In genomic region chr12:5143224-5143623, GRCm38 (mm10) we compare ENCODE assay signal across 10 mouse cellular contexts.
DNase-seq lines count a peak whose midpoint lies in the region; ATAC-seq and TF ChIP-seq lines count a peak whose summit lies in the region.
"Had no signal": no experiment of that assay in that cellular context is flagged by ENCODE, and none has a peak within 500 bp of the region (broad histone marks: within the 10 kb centered on the region; RNA-seq: fewer than 3 reads in every experiment).

No protein-coding gene starts in this region.

- no peaks in the 10 kb centered on the region for H3K27me3 ChIP-seq in limb, embryonic 11.5 days (ENCODE audit: control insufficient read depth, insufficient read depth, low read length)
- H3K27me3 ChIP-seq in limb, embryonic 10.5 days (ENCODE audit: low read depth, poor library complexity, severe bottlenecking): no peaks in the 10 kb centered on the region
- no peaks in the 10 kb centered on the region for H3K27me3 ChIP-seq in embryonic facial prominence, embryonic 10.5 days (replicated peaks; ENCODE audit: low read depth, poor library complexity, severe bottlenecking)
- no peaks in the 10 kb centered on the region for H3K27me3 ChIP-seq in embryonic facial prominence, embryonic 12.5 days
- no peaks in the 10 kb centered on the region for H3K27me3 ChIP-seq in hindbrain, postnatal 0 days (ENCODE audit: insufficient read depth, low read length)
- H3K27me3 ChIP-seq: limb, embryonic 12.5 days had no signal

- H3K9me3 ChIP-seq in limb, embryonic 11.5 days (ENCODE audit: control insufficient read depth, low read length): no peaks in the 10 kb centered on the region
- no peaks in the 10 kb centered on the region for H3K9me3 ChIP-seq in limb, embryonic 10.5 days (replicated peaks)
- no peaks in the 10 kb centered on the region for H3K9me3 ChIP-seq in embryonic facial prominence, embryonic 10.5 days
- H3K9me3 ChIP-seq in embryonic facial prominence, embryonic 12.5 days: no peaks in the 10 kb centered on the region
- H3K9me3 ChIP-seq in hindbrain, postnatal 0 days (ENCODE audit: low read length): no peaks in the 10 kb centered on the region
- H3K9me3 ChIP-seq: heart, embryonic 10.5 days; limb, embryonic 12.5 days had no signal

- no peak overlapping the region for H3K4me3 ChIP-seq in limb, embryonic 11.5 days (ENCODE audit: low read depth, low read length)
- H3K4me3 ChIP-seq in limb, embryonic 10.5 days: no peak overlapping the region
- H3K4me3 ChIP-seq in embryonic facial prominence, embryonic 10.5 days: no peak overlapping the region
- no peak overlapping the region for H3K4me3 ChIP-seq in embryonic facial prominence, embryonic 12.5 days
- no peak overlapping the region for H3K4me3 ChIP-seq in hindbrain, postnatal 0 days (ENCODE audit: low read length)
- H3K4me3 ChIP-seq: heart, embryonic 10.5 days; limb, embryonic 12.5 days had no signal

- H3K27ac ChIP-seq in limb, embryonic 11.5 days (replicated peaks; ENCODE audit: low read depth, low read length): no peak overlapping the region
- no peak overlapping the region for H3K27ac ChIP-seq in limb, embryonic 10.5 days
- peak overlapping the region; percentile 69 for H3K27ac ChIP-seq in embryonic facial prominence, embryonic 10.5 days (replicated peaks)
- peak overlapping the region; percentile 63; the same call in 1 of the 2 replicates for H3K27ac ChIP-seq in embryonic facial prominence, embryonic 12.5 days
- H3K27ac ChIP-seq in hindbrain, postnatal 0 days: no peak overlapping the region
- H3K27ac ChIP-seq: heart, embryonic 10.5 days; limb, embryonic 12.5 days had no signal

- no peak overlapping the region for H3K4me2 ChIP-seq in limb, embryonic 11.5 days (ENCODE audit: low read depth, severe bottlenecking)
- H3K4me2 ChIP-seq in embryonic facial prominence, embryonic 12.5 days (replicated peaks): no peak overlapping the region
- no peak overlapping the region for H3K4me2 ChIP-seq in hindbrain, postnatal 0 days (ENCODE audit: low read depth, low read length)
- H3K4me2 ChIP-seq: limb, embryonic 12.5 days had no signal

- H3K9ac ChIP-seq in limb, embryonic 11.5 days (ENCODE audit: low read length): no peak overlapping the region
- no peak overlapping the region for H3K9ac ChIP-seq in embryonic facial prominence, embryonic 12.5 days
- no peak overlapping the region for H3K9ac ChIP-seq in hindbrain, postnatal 0 days (replicated peaks; ENCODE audit: low read length)
- H3K9ac ChIP-seq: limb, embryonic 12.5 days had no signal

- no peaks in the 10 kb centered on the region for H3K36me3 ChIP-seq in limb, embryonic 11.5 days (ENCODE audit: control insufficient read depth, insufficient read depth, low read length)
- H3K36me3 ChIP-seq in limb, embryonic 10.5 days: no peaks in the 10 kb centered on the region
- peaks cover 6% of the 10 kb centered on the region; the same call in 1 of the 2 replicates for H3K36me3 ChIP-seq in embryonic facial prominence, embryonic 10.5 days (replicated peaks)
- H3K36me3 ChIP-seq in embryonic facial prominence, embryonic 12.5 days: no peaks in the 10 kb centered on the region
- H3K36me3 ChIP-seq in hindbrain, postnatal 0 days (ENCODE audit: insufficient read depth, low read length): no peaks in the 10 kb centered on the region
- H3K36me3 ChIP-seq: G1E; heart, embryonic 10.5 days; limb, embryonic 12.5 days had no signal

- WGBS in limb, embryonic 11.5 days: 49% methylated on average over 5 of the region's 5 CpGs
- WGBS in limb, embryonic 10.5 days: 72% methylated on average over 5 of the region's 5 CpGs
- WGBS in embryonic facial prominence, embryonic 10.5 days: 61% methylated on average over 5 of the region's 5 CpGs
- WGBS in embryonic facial prominence, embryonic 12.5 days: 45% methylated on average over 5 of the region's 5 CpGs
- 74% methylated on average over 5 of the region's 5 CpGs for WGBS in hindbrain, postnatal 0 days

- no peak for TF ChIP-seq CTCF in hindbrain, postnatal 0 days (IDR thresholded peaks at IDR 0.05; ENCODE audit: low read depth)

- ATAC-seq in limb, embryonic 11.5 days (ENCODE audit: insufficient number of reproducible peaks, low FRiP score, low TSS enrichment, low read depth): 0 out of 2 replicates have a peak, but pooled peaks have one; percentile 7
- ATAC-seq in embryonic facial prominence, embryonic 12.5 days (ENCODE audit: insufficient number of reproducible peaks, insufficient read depth, low FRiP score, low TSS enrichment): peak; percentile 2; the same call in 1 of the 2 replicates
- ATAC-seq in hindbrain, postnatal 0 days: 0 out of 2 replicates have a peak, but pooled peaks have one; percentile 12

- DNase-seq in limb, embryonic 11.5 days (ENCODE audit: low spot score): peak; percentile 27
- DNase-seq in limb, embryonic 10.5 days (ENCODE audit: low spot score): no peak
- DNase-seq in embryonic facial prominence, embryonic 10.5 days (ENCODE audit: low spot score): no peak
- DNase-seq in hindbrain, postnatal 0 days (ENCODE audit: low spot score): no peak
- DNase-seq in thymus, postnatal 36 days: no peak
- DNase-seq in urinary bladder, postnatal 4 days (ENCODE audit: low spot score in 2 of 2): no peak

- 0 out of 2 replicates have a peak, but pooled peaks cover 12% of the 10 kb centered on the region for H3K4me1 ChIP-seq in limb, embryonic 11.5 days (ENCODE audit: control insufficient read depth, insufficient read depth, low read length)
- peaks cover 28% of the 10 kb centered on the region for H3K4me1 ChIP-seq in limb, embryonic 10.5 days
- peaks cover 28% of the 10 kb centered on the region for H3K4me1 ChIP-seq in embryonic facial prominence, embryonic 10.5 days
- H3K4me1 ChIP-seq in embryonic facial prominence, embryonic 12.5 days: peaks cover 27% of the 10 kb centered on the region
- H3K4me1 ChIP-seq in hindbrain, postnatal 0 days (ENCODE audit: insufficient read depth, low read length): no peaks in the 10 kb centered on the region; the same call in 1 of the 2 replicates
- H3K4me1 ChIP-seq: heart, embryonic 10.5 days had no signal

Comparison
In these comparisons a context has a peak if more than half of its experiments do, and no peak if none do; other contexts are left out.
1. H3K27ac ChIP-seq: peak in embryonic facial prominence, embryonic 10.5 days (single experiment) and embryonic facial prominence, embryonic 12.5 days (single experiment); none in limb, embryonic 11.5 days (single experiment), limb, embryonic 10.5 days (single experiment) and hindbrain, postnatal 0 days (single experiment).
2. Peak in every context shown above with its lines, with median percentiles within 50 percentile points of each other: ATAC-seq.